Mouse (Mus musculus) small intestine, adult 2 months (tissue): ENCODE measurements around the gene Ank.

Experiments used
- CTCF ChIP-seq: fragments of 200-500 bp; IDR thresholded peaks from 2 replicates; pipeline ENCODE4 v1.5.1; 2012; ENCODE audit warnings: low read depth, mild to moderate bottlenecking, control low read depth, inconsistent platforms, low read length, moderate library complexity, mixed read lengths; ENCODE audit not compliant: insufficient replicate concordance, insufficient read length; ENCODE audit errors: extremely low read depth
- POLR2A ChIP-seq: fragments of 200-500 bp; IDR thresholded peaks from 2 replicates; pipeline ENCODE4 v1.6.1; 2012; ENCODE audit warnings: low read depth, mild to moderate bottlenecking, control low read depth, inconsistent platforms, low read length, moderate library complexity

- peak; percentile 60; the same call in 1 of the 2 replicates for TF ChIP-seq CTCF
- no peak for TF ChIP-seq POLR2A
Observed at GRCm38 (mm10) chr15:27583042-27583441, 116.6 kb downstream of the Ank start.
